Mouse (Mus musculus) forebrain, embryonic 14.5 days (tissue): ENCODE data around the gene Gramd1b. TPM values are rescaled to one million over a fixed set of nuclear protein-coding genes. Genes with fewer than 3 reads are reported as not detected.

Experiments
- ATAC-seq: fragments of 200-750 bp; cut with Nextera tagmentation; 2 replicates; pipeline ENCODE4 v1.8.0; 2017; ENCODE audit warnings: mild to moderate bottlenecking, moderate library complexity
- DNase-seq: peaks from one replicate; pipeline ENCODE4 v3.0.0-alpha.2; 2015; ENCODE audit warnings: low spot score
- H3K27ac ChIP-seq: fragments of 300-500 bp; sonication (generic); 2 replicates; pipeline ENCODE4 v1.5.1; 2014; ENCODE audit warnings: low read depth, mild to moderate bottlenecking, control low read depth, low read length, moderate library complexity
- H3K27me3 ChIP-seq: fragments of 300-500 bp; sonication (generic); replicated peaks from 2 replicates; pipeline ENCODE4 v1.6.1; 2014; ENCODE audit warnings: low read length, control low read depth, mixed read lengths; ENCODE audit not compliant: control insufficient read depth, insufficient read depth
- H3K36me3 ChIP-seq: fragments of 300-500 bp; sonication (generic); 2 replicates; pipeline ENCODE4 v1.6.1; 2014; ENCODE audit warnings: low read length, control low read depth; ENCODE audit not compliant: control insufficient read depth, insufficient read depth
- H3K4me1 ChIP-seq: fragments of 300-500 bp; sonication (generic); 2 replicates; pipeline ENCODE4 v1.6.1; 2014; ENCODE audit warnings: antibody characterized with exemption, low read length, control low read depth; ENCODE audit not compliant: control insufficient read depth, insufficient read depth
- H3K4me2 ChIP-seq: fragments of 300-500 bp; sonication (generic); 2 replicates; pipeline ENCODE4 v1.6.1; 2014; ENCODE audit warnings: mild to moderate bottlenecking, control low read depth, low read length
- H3K4me3 ChIP-seq: fragments of 300-500 bp; sonication (generic); 2 replicates; pipeline ENCODE4 v1.5.1; 2014; ENCODE audit warnings: low read depth, low read length, control low read depth
- H3K9ac ChIP-seq: fragments of 300-500 bp; sonication (generic); 2 replicates; pipeline ENCODE4 v1.6.1; 2014; ENCODE audit warnings: mild to moderate bottlenecking, low read length, control low read depth, moderate library complexity
- H3K9me3 ChIP-seq: fragments of 300-500 bp; sonication (generic); replicated peaks from 2 replicates; pipeline ENCODE4 v1.6.1; 2016; ENCODE audit warnings: low read length, control low read depth, mixed read lengths; ENCODE audit not compliant: control insufficient read depth
- WGBS: fragments of 180-500 bp; shearing (Covaris S2); extraction: QIAGEN DNeasy Blood & Tissue Kit; methylation state at CpG from one replicate; pipeline ENCODE4 v1.1.7; 2014; 5-methylcytosine and 5-hydroxymethylcytosine counted together
- polyA plus RNA-seq: library from polyadenylated mRNA; unstranded; fragments of >200 nt; fragmentation: Nextera tagmentation; extraction: Ambion mirVana; gene quantifications from 2 replicates; pipeline ENCODE4 v1.2.1, GENCODE M21; 2014

Gene Gramd1b
- polyA plus RNA-seq, 1 experiment from 2014 or later, result 8.6 TPM

- ATAC-seq (no peak), DNase-seq (no peak)
- no peaks in the 10 kb centered on the region for H3K27me3 ChIP-seq
- no peak overlapping the region for H3K27ac ChIP-seq
- H3K9ac ChIP-seq, result no peak overlapping the region
- no peaks in the 10 kb centered on the region for H3K36me3 ChIP-seq
- H3K9me3 ChIP-seq, result no peaks in the 10 kb centered on the region
- H3K4me1 ChIP-seq, result no peaks in the 10 kb centered on the region
- no peak overlapping the region for H3K4me3 ChIP-seq
- no peak overlapping the region for H3K4me2 ChIP-seq
- 82% methylated on average over 4 of the region's 4 CpGs for WGBS
Observed at GRCm38 (mm10) chr9:40528733-40529132, 2.5 kb downstream of the Gramd1b start.

GRCm38 (mm10) chr9:40526928-40527327, 4.3 kb downstream of the Gramd1b start:
- H3K9me3 ChIP-seq, result no peaks in the 10 kb centered on the region

GRCm38 (mm10) chr9:40522156-40522555, 9.0 kb downstream of the Gramd1b start:
- no peak overlapping the region for H3K9ac ChIP-seq
- no peak for ATAC-seq
- H3K4me1 ChIP-seq, result no peaks in the 10 kb centered on the region
- no peak for DNase-seq
- H3K4me2 ChIP-seq, result no peak overlapping the region
- H3K4me3 ChIP-seq, result no peak overlapping the region
- WGBS, result 74% methylated on average over 7 of the region's 7 CpGs
- no peaks in the 10 kb centered on the region for H3K36me3 ChIP-seq
- H3K9me3 ChIP-seq, result no peaks in the 10 kb centered on the region
- H3K27ac ChIP-seq, result no peak overlapping the region
- H3K27me3 ChIP-seq, result no peaks in the 10 kb centered on the region

More at GRCm38 (mm10) chr9:40526928-40527327, 4.3 kb downstream of the Gramd1b start:
- H3K4me3 ChIP-seq, result no peak overlapping the region
- no peak overlapping the region for H3K9ac ChIP-seq
- no peak overlapping the region for H3K4me2 ChIP-seq
- H3K36me3 ChIP-seq, result no peaks in the 10 kb centered on the region
- H3K27ac ChIP-seq, result no peak overlapping the region
- DNase-seq, result no peak
- H3K4me1 ChIP-seq, result no peaks in the 10 kb centered on the region
- ATAC-seq, result no peak
- no peaks in the 10 kb centered on the region for H3K27me3 ChIP-seq
- WGBS, result 67% methylated on average over 3 of the region's 3 CpGs

- WGBS, result 88% methylated on average over 6 of the region's 6 CpGs
- no peak overlapping the region for H3K4me2 ChIP-seq
- H3K9ac ChIP-seq, result no peak overlapping the region
- no peak for DNase-seq
- no peaks in the 10 kb centered on the region for H3K27me3 ChIP-seq
- no peak overlapping the region for H3K4me3 ChIP-seq
- H3K27ac ChIP-seq, result no peak overlapping the region
- H3K4me1 ChIP-seq, result no peaks in the 10 kb centered on the region
- ATAC-seq, result no peak
- no peaks in the 10 kb centered on the region for H3K36me3 ChIP-seq
- no peaks in the 10 kb centered on the region for H3K9me3 ChIP-seq
Observed at GRCm38 (mm10) chr9:40521097-40521496, 10.1 kb downstream of the Gramd1b start.

DNA sequence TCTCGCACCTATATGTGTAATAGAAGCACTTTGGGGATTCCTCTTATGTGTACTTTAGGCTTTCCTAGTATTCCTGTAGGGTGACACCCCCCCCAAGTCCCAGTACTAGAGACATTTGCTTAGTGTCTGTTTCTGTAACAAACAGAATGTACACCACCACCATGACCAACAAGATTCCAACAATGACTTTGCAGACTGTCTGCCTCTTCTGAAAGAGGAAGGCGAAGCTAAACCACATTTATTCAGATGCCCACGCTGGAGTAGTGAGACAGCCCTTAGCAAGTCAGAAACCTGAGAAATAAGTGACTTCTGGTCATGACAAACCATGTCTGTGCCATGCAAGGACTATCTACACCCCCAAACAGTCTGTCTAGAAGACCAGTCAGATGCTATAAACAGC, 11.9 kb downstream of the Gramd1b start:
- ATAC-seq (no peak), DNase-seq (no peak)
- no peaks in the 10 kb centered on the region for H3K9me3 ChIP-seq
- no peak overlapping the region for H3K9ac ChIP-seq
- H3K4me1 ChIP-seq, result no peaks in the 10 kb centered on the region
- H3K36me3 ChIP-seq, result no peaks in the 10 kb centered on the region
- H3K4me2 ChIP-seq, result no peak overlapping the region
- H3K27ac ChIP-seq, result no peak overlapping the region
- H3K27me3 ChIP-seq, result no peaks in the 10 kb centered on the region
- H3K4me3 ChIP-seq, result no peak overlapping the region
- 89% methylated on average over 3 of the region's 3 CpGs for WGBS

GRCm38 (mm10) chr9:40511970-40512369, 19.2 kb downstream of the Gramd1b start:
- no peak overlapping the region for H3K27ac ChIP-seq
- H3K9me3 ChIP-seq, result no peaks in the 10 kb centered on the region
- no peaks in the 10 kb centered on the region for H3K36me3 ChIP-seq
- DNase-seq (no peak), ATAC-seq (no peak)
- H3K9ac ChIP-seq, result no peak overlapping the region
- H3K27me3 ChIP-seq, result no peaks in the 10 kb centered on the region
- no peak overlapping the region for H3K4me3 ChIP-seq
- H3K4me1 ChIP-seq, result no peaks in the 10 kb centered on the region
- WGBS, result 85% methylated on average over 2 of the region's 2 CpGs
- H3K4me2 ChIP-seq, result no peak overlapping the region

- DNase-seq (peak; percentile 51), ATAC-seq (0 out of 2 replicates have a peak, but pooled peaks have one; percentile 48)
- H3K27ac ChIP-seq, result no peak overlapping the region
- no peaks in the 10 kb centered on the region for H3K27me3 ChIP-seq
- H3K9ac ChIP-seq, result no peak overlapping the region
- H3K36me3 ChIP-seq, result no peaks in the 10 kb centered on the region
- H3K4me3 ChIP-seq, result no peak overlapping the region
- no peak overlapping the region for H3K4me2 ChIP-seq
- no peaks in the 10 kb centered on the region for H3K9me3 ChIP-seq
- WGBS, result 67% methylated on average over 6 of the region's 6 CpGs
- no peaks in the 10 kb centered on the region for H3K4me1 ChIP-seq
Observed at GRCm38 (mm10) chr9:40509479-40509878, 21.7 kb downstream of the Gramd1b start.

DNA sequence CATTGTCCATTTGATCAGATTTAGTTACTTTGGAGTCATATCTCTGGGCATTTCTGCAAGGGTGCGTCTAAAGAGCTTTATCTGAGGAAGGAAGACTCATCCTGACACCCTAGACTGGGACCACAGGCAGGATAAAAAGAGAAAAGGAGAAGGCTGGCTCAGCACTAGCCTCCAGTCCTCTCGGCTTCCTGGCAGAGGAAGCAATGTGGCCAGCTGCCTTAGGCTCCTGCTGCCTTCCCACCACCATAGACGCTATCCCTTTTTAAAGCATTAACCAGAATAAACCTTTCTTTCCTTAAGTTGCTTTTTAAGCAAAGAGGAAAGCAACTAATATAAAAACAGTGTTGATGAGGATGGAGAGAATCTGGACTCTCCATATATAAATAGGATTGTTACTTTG, 24.6 kb downstream of the Gramd1b start:
- Histone ChIP-seq H3K4me2 (no peak overlapping the region), H3K4me1 (no peaks in the 10 kb centered on the region), H3K36me3 (no peaks in the 10 kb centered on the region), H3K9me3 (no peaks in the 10 kb centered on the region), H3K27ac (no peak overlapping the region), H3K9ac (no peak overlapping the region), H3K4me3 (no peak overlapping the region), H3K27me3 (no peaks in the 10 kb centered on the region)
- ATAC-seq (no peak), DNase-seq (no peak)
- WGBS, result 72% methylated on average over 3 of the region's 3 CpGs

DNA sequence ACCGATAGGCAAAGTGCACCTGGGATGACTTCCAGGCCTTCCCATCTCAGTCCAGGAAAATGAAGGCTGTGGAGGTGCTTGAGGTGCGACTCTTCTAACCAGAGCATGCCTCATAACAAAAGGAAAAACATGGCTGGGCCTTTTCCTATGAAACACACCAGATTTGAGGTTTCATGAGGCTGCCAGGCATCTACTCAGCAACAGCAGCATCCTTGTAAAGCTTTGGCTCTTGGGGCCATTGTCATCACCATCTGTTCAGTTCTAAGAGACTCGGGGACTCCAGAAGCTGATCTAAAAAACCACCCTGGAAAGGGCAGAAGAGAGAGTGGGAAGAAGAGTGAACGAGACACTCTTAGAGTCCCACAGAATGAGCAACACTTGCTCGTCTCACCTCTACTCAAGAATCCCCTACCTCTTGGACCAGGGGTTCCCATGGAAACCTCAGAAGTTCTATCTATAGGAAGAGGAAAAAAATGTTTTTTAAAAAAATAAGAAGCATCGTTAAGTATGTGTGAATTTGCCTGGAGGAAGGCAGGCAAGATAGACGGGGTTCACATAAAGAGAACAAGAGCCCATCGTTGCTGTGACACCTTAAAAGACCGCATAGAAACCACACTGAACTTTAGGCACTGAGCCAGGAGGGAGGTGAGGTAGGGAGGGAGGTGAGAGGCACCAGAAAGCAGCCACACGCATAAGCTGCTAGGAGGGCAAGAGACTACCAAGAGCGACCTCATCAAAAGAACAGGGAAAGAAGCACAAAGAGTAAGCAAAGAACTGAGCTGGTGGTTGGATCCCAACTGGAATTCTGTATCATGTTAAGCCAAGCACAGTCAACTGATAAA, 25.5 kb downstream of the Gramd1b start:
- H3K9ac ChIP-seq, result no peak overlapping the region
- no peaks in the 10 kb centered on the region for H3K9me3 ChIP-seq
- H3K36me3 ChIP-seq, result no peaks in the 10 kb centered on the region
- WGBS, result 60% methylated on average over 11 of the region's 11 CpGs
- H3K4me1 ChIP-seq, result no peaks in the 10 kb centered on the region
- DNase-seq (no peak), ATAC-seq (no peak)
- H3K4me2 ChIP-seq, result no peak overlapping the region
- H3K4me3 ChIP-seq, result no peak overlapping the region
- no peak overlapping the region for H3K27ac ChIP-seq
- no peaks in the 10 kb centered on the region for H3K27me3 ChIP-seq
